Comparison of ENCODE assay signal across 13 mouse cellular contexts in the genomic region with DNA sequence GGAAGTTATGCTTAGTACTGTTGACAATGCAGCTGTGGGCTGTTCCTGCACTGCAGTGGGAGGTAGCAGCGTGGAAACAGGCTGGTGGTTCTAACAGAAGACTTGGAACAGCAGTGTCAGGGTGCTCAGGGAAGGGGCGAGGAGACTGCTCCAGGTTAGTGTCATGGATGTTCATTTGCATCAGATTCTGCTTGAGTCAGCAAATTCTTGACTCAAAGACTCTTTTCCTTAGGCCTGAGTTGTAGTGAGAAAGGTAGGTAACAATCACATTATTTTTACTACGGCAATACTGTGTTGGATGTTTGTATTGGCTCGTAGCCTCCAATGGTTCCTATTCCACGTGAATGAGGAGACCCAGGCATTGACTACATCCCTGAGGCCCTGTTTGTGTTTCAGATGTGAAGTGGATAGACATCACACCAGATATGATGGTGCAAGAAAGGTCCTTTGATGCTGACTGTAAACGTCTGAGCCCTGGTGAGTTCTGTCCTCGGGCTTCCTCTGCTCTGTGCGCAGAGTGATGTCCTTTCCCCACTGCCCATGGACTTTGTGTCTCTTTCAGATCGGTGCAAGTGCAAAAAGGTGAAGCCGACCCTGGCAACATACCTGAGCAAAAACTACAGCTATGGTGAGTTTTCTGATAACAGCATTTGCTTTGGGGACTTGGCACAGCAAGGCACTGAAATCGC. TPM values are rescaled to one million over a fixed set of nuclear protein-coding genes. Genes with fewer than 3 reads are reported as not detected.
"Had no signal": no experiment of that assay in that cellular context is flagged by ENCODE, and none has a peak within 500 bp of the region (broad histone marks: within the 10 kb centered on the region; RNA-seq: fewer than 3 reads in every experiment).

No protein-coding gene starts in this region.

- H3K4me2 ChIP-seq: liver, embryonic 11.5 days had no signal

- H3K9ac ChIP-seq: liver, embryonic 15.5 days; neural tube, embryonic 12.5 days had no signal

- ATAC-seq: lung, postnatal 0 days had no signal

- H3K27ac ChIP-seq: limb, embryonic 10.5 days; liver, embryonic 15.5 days; neural tube, embryonic 12.5 days had no signal

- H3K4me3 ChIP-seq: limb, embryonic 10.5 days; liver, embryonic 15.5 days; neural tube, embryonic 12.5 days had no signal

- H3K36me3 ChIP-seq: limb, embryonic 10.5 days; liver, embryonic 15.5 days; neural tube, embryonic 12.5 days had no signal

- DNase-seq: kidney, adult 18-20 months; kidney, postnatal 10 days; kidney, postnatal 4 days; lung, adult 2 months; lung, postnatal 36 days; thymus, adult 2 months; thymus, postnatal 25 days had no signal

- H3K9me3 ChIP-seq: limb, embryonic 10.5 days; liver, embryonic 15.5 days; neural tube, embryonic 12.5 days had no signal

RNA-seq across cellular contexts. Expression of a gene that starts 1.9 kb away (rescaled TPM):
- polyA plus RNA-seq: testis, adult 2 months had no signal
